Mouse (Mus musculus): ENCODE data around the gene Stx6.

- TF ChIP-seq CTCF (conservative IDR thresholded peaks at IDR 0.05; ENCODE audit: insufficient read depth, insufficient read length, low read depth, low read length): no peak
- TF ChIP-seq POLR2A (IDR thresholded peaks at IDR 0.05; ENCODE audit: low read depth, low read length): no peak
Observed at GRCm38 (mm10) chr1:155223036-155223435, 64.5 kb downstream of the Stx6 start.
